ENCODE assay signal across 7 mouse cellular contexts in genomic region chr19:45056364-45056763, GRCm38 (mm10). TPM values are rescaled to one million over a fixed set of nuclear protein-coding genes. Genes with fewer than 3 reads are reported as not detected.
DNase-seq lines count a peak whose midpoint lies in the region; ATAC-seq and TF ChIP-seq lines count a peak whose summit lies in the region.

No protein-coding gene starts in this region.

- ATAC-seq in Patski, result peak; percentile 28
- no peak for ATAC-seq in embryonic facial prominence, embryonic 15.5 days (ENCODE audit: insufficient number of reproducible peaks, low FRiP score, low TSS enrichment, low read depth)
- no peak for ATAC-seq in limb, embryonic 15.5 days (ENCODE audit: insufficient number of reproducible peaks, low FRiP score, low TSS enrichment, low read depth)
- ATAC-seq in neutrophil, adult 5-6 weeks (ENCODE audit: extremely low read depth, insufficient number of reproducible peaks, low FRiP score, poor library complexity, severe bottlenecking), result peak; percentile 35; the same call in 1 of the 2 replicates

- CTCF ChIA-PET in Patski (lab: Charles Lee), result interaction anchor here (1.0 to 5.7 kb wide), 12 partner anchors 9 to 104 kb away, joined by 3 to 43 read pairs (median 8); partner anchors contain the start of genes Kazald1, Lzts2 and Sfxn3

- peak in 1 of 2 experiments; percentile 47 for DNase-seq in layer of hippocampus, adult 2 months (ENCODE audit: low spot score in 2 of 2)
- no peak for DNase-seq in layer of hippocampus, adult 8-10 months (ENCODE audit: low spot score in 2 of 2)
- DNase-seq in Patski (ENCODE audit: low read depth, low spot score), result no peak
- no peak for DNase-seq in ovary, postnatal 10 days (ENCODE audit: low spot score)

- H3K9me3 ChIP-seq in embryonic facial prominence, embryonic 15.5 days (replicated peaks), result no peaks in the 10 kb centered on the region
- no peaks in the 10 kb centered on the region for H3K9me3 ChIP-seq in limb, embryonic 15.5 days

- no peak overlapping the region for H3K9ac ChIP-seq in embryonic facial prominence, embryonic 15.5 days
- H3K9ac ChIP-seq in limb, embryonic 15.5 days, result no peak overlapping the region

- H3K4me1 ChIP-seq in embryonic facial prominence, embryonic 15.5 days, result peaks cover 36% of the 10 kb centered on the region
- peaks cover 24% of the 10 kb centered on the region for H3K4me1 ChIP-seq in limb, embryonic 15.5 days

- POLR2A ChIA-PET in Patski (lab: Charles Lee), result interaction anchor here (1.5 to 1.7 kb wide), 2 partner anchors 9 to 39 kb away, joined by 3 to 7 read pairs; partner anchors contain the start of gene Sfxn3

- no peak overlapping the region for H3K4me2 ChIP-seq in embryonic facial prominence, embryonic 15.5 days (replicated peaks)
- H3K4me2 ChIP-seq in limb, embryonic 15.5 days, result 0 out of 2 replicates have a peak overlapping the region, but pooled peaks have one; percentile 12

- TF ChIP-seq CTCF in layer of hippocampus, adult 2 months (conservative IDR thresholded peaks at IDR 0.05), result peak; percentile 85
- peak; percentile 82 for TF ChIP-seq CTCF in Patski (IDR thresholded peaks at IDR 0.05)

- in situ Hi-C loops in Patski (cut with MboI; ENCODE audit: low pct_unique_long_range_greater_than_20kb), result no loop called here

- no peak overlapping the region for H3K4me3 ChIP-seq in layer of hippocampus, adult 2 months
- H3K4me3 ChIP-seq in embryonic facial prominence, embryonic 15.5 days (replicated peaks), result no peak overlapping the region
- H3K4me3 ChIP-seq in limb, embryonic 15.5 days, result no peak overlapping the region

- H3K36me3 ChIP-seq in embryonic facial prominence, embryonic 15.5 days, result peaks cover 30% of the 10 kb centered on the region
- peaks cover 36% of the 10 kb centered on the region for H3K36me3 ChIP-seq in limb, embryonic 15.5 days

- no peaks in the 10 kb centered on the region for H3K27me3 ChIP-seq in Patski
- H3K27me3 ChIP-seq in embryonic facial prominence, embryonic 15.5 days, result no peaks in the 10 kb centered on the region
- no peaks in the 10 kb centered on the region for H3K27me3 ChIP-seq in limb, embryonic 15.5 days

- 49% methylated on average over 4 of the region's 4 CpGs for WGBS in embryonic facial prominence, embryonic 15.5 days
- WGBS in limb, embryonic 15.5 days, result 47% methylated on average over 4 of the region's 4 CpGs

- H3K27ac ChIP-seq in layer of hippocampus, adult 2 months, result peak overlapping the region; percentile 64
- H3K27ac ChIP-seq in embryonic facial prominence, embryonic 15.5 days (replicated peaks), result 0 out of 2 replicates have a peak overlapping the region, but pooled peaks have one; percentile 97
- peak overlapping the region; percentile 97; the same call in 1 of the 2 replicates for H3K27ac ChIP-seq in limb, embryonic 15.5 days

RNA-seq across cellular contexts. Expression of gene Sfxn3, which starts 9.1 kb away (rescaled TPM):
- total RNA-seq in layer of hippocampus, adult 2 months (2021), result 10 to 100 TPM; 87.3 to 99.8 TPM
- 10 to 100 TPM; 93.2 to 96.3 (median 94.1) TPM for total RNA-seq in layer of hippocampus, adult 8-10 months (2022)
- 77.1 TPM for polyA plus RNA-seq in Patski (2021)
- 37.4 and 41.3 TPM in 2 replicates for polyA plus RNA-seq in embryonic facial prominence, embryonic 15.5 days (2015; fragmentation: Nextera tagmentation; extraction: Ambion mirVana)
- polyA plus RNA-seq in limb, embryonic 15.5 days (2015; fragmentation: Nextera tagmentation; extraction: Ambion mirVana), result 33.8 and 36.9 TPM in 2 replicates
- total RNA-seq in neutrophil, adult 5-6 weeks (2017), result 19.6 and 22.0 TPM in 2 replicates

RNA-seq across cellular contexts. Expression of gene Pdzd7, which starts 10.8 kb away (rescaled TPM):
- total RNA-seq in layer of hippocampus, adult 2 months (2021), result 1 to 10 TPM; 2.1 to 3.3 TPM
- 1 to 10 TPM; 3.1 to 3.8 (median 3.4) TPM for total RNA-seq in layer of hippocampus, adult 8-10 months (2022)
- 4.9 TPM for polyA plus RNA-seq in Patski (2021)
- 0.68 and 0.75 TPM in 2 replicates for polyA plus RNA-seq in embryonic facial prominence, embryonic 15.5 days (2015; fragmentation: Nextera tagmentation; extraction: Ambion mirVana)
- polyA plus RNA-seq in limb, embryonic 15.5 days (2015; fragmentation: Nextera tagmentation; extraction: Ambion mirVana), result 0.16 and 0.37 TPM in 2 replicates
- not detected in 2 replicates for total RNA-seq in neutrophil, adult 5-6 weeks (2017)

RNA-seq across cellular contexts. Expression of gene Kazald1, which starts 18.7 kb away (rescaled TPM):
- total RNA-seq in layer of hippocampus, adult 2 months (2021), result 1 to 10 TPM; 1.4 to 1.9 TPM
- total RNA-seq in layer of hippocampus, adult 8-10 months (2022), result 1 to 10 TPM; 1.7 to 2.6 (median 2.0) TPM
- 2.1 TPM for polyA plus RNA-seq in Patski (2021)
- polyA plus RNA-seq in embryonic facial prominence, embryonic 15.5 days (2015; fragmentation: Nextera tagmentation; extraction: Ambion mirVana), result 58.2 and 59.1 TPM in 2 replicates
- polyA plus RNA-seq in limb, embryonic 15.5 days (2015; fragmentation: Nextera tagmentation; extraction: Ambion mirVana), result 38.5 and 60.8 TPM in 2 replicates
- total RNA-seq in neutrophil, adult 5-6 weeks (2017), result 1.4 TPM in 1 of 2 replicates, not detected in the other

RNA-seq across cellular contexts. Expression of gene Lzts2, which starts 42.1 kb away (rescaled TPM):
- 10 to 100 TPM; 28.5 to 30.1 TPM for total RNA-seq in layer of hippocampus, adult 2 months (2021)
- 10 to 100 TPM; 31.0 to 38.3 (median 33.3) TPM for total RNA-seq in layer of hippocampus, adult 8-10 months (2022)
- polyA plus RNA-seq in Patski (2021), result 114 TPM
- polyA plus RNA-seq in embryonic facial prominence, embryonic 15.5 days (2015; fragmentation: Nextera tagmentation; extraction: Ambion mirVana), result 75.8 and 80.5 TPM in 2 replicates
- 66.8 and 68.3 TPM in 2 replicates for polyA plus RNA-seq in limb, embryonic 15.5 days (2015; fragmentation: Nextera tagmentation; extraction: Ambion mirVana)
- 1.7 and 2.2 TPM in 2 replicates for total RNA-seq in neutrophil, adult 5-6 weeks (2017)

RNA-seq across cellular contexts. Expression of gene Mrpl43, which starts 50.1 kb away (rescaled TPM):
- total RNA-seq in layer of hippocampus, adult 2 months (2021), result 10 to 100 TPM; 38.6 to 41.1 TPM
- 10 to 100 TPM; 31.8 to 45.4 (median 39.1) TPM for total RNA-seq in layer of hippocampus, adult 8-10 months (2022)
- polyA plus RNA-seq in Patski (2021), result 68.3 TPM
- 73.1 and 77.3 TPM in 2 replicates for polyA plus RNA-seq in embryonic facial prominence, embryonic 15.5 days (2015; fragmentation: Nextera tagmentation; extraction: Ambion mirVana)
- 62.5 and 65.1 TPM in 2 replicates for polyA plus RNA-seq in limb, embryonic 15.5 days (2015; fragmentation: Nextera tagmentation; extraction: Ambion mirVana)
- total RNA-seq in neutrophil, adult 5-6 weeks (2017), result 31.8 and 32.7 TPM in 2 replicates

Comparison
In these comparisons a context has a peak if more than half of its experiments do, and no peak if none do; other contexts are left out.
1. ATAC-seq: peak in Patski (single experiment) and neutrophil, adult 5-6 weeks (single experiment); none in embryonic facial prominence, embryonic 15.5 days (single experiment) and limb, embryonic 15.5 days (single experiment).
2. Peak in every context shown above with its lines, with median percentiles within 50 percentile points of each other: H3K27ac ChIP-seq.